Mouse (Mus musculus) ZHBTc4 (cell line): ENCODE data around the gene Gdpd4.
A peak's percentile ranks its signal among the peaks of the same experiment; 100 is the strongest.

Experiments used
- DNase-seq: peaks from one replicate; pipeline ENCODE4 v3.0.0-alpha.2; 2011; ENCODE audit warnings: low read depth, low spot score

The Gdpd4 gene

DNA sequence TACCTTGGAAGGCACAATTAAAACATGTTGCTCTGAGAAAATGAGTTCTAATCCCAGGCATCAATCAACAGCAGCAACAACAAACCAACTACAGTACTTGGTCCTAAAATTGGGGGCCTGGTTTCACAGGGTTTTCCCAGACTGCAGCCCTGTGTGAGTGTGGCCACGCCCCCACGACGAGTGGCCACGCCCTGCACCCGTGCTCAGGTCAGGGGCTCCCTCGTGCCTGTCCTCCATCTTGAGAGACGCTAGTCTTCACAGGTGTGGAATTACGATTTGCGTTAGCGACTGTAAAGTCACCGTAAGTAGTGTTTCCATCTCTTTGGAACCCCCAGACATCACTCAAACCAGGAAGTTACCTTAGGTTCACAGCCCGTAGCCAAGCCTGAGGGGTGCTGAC lies at the start of gene Gdpd4:
TSS of gene Gdpd4 (plus strand) at position 214 of the 400 bp plus-strand sequence.
- peak; percentile 49 for DNase-seq

DNA sequence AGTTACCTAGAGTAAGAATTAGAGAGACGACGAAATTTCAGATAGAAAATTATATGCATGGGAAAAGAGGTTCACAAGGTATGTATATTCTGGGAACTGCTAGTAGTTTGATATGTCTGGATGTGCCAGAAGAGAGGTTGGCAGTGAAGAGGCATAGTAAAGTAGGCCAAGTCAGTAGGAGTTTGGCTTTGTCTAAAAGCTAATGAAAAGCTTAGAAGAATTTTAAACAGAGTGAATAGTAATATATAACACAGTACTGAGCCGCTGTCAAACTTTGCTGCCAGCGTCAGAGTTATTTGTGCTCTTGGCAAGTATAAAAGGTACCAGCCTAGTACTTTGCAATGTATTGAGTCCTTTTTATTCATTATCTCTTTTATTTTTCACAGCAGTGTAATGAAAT lies 47.4 kb upstream of the Gdpd4 start:
- no peak for DNase-seq

DNA sequence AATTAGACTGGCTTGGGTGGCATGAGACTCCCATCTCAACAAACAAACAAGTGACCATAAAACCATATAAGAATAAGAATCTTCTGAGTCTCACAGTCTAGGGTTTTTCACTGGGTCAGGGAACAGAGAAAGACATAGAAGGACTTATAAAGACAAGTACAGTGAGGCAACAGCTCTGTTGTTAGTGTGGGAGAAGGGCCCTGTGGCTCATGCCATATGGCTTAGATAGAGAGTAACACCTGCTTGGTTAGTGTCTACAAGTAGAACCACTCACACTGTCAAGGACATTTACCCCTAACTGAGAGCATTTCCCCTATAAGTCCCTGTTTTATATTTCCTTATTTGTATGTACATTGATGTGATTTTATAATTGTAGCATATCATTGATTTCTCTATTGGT lies 46.4 kb upstream of the Gdpd4 start:
- no peak for DNase-seq

DNA sequence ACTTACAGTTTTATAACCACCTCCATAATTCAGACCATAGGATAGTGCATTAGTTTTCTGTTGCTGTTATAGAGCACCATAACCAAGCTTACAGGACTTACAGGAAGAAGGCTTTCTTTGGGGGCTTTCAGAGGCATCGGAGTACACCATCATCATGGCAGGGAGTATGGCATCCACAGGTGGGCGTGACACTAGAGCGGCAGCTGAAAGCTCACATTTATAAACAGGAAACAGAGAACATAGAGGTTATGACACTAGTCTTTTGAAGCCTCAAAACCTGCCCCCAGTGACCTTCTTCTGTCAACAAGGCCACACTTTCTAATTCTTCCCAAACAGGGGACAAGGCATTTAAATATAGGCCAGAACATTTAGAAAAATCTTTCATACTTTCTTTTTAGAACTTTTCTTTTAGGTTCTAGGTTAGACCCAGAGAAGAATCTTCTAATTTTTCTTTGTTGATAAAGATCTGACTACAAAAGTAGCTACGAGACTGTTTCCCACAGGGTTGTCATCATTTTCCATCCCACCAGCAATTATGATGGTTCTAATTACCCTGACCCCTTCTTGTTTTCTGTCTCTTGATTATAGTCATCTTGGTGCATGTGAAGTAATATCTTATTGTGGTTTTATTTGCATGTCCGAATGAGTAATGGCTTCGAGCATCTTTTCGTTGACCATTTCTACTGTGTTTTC lies 41.8 kb upstream of the Gdpd4 start:
- no peak for DNase-seq

DNA sequence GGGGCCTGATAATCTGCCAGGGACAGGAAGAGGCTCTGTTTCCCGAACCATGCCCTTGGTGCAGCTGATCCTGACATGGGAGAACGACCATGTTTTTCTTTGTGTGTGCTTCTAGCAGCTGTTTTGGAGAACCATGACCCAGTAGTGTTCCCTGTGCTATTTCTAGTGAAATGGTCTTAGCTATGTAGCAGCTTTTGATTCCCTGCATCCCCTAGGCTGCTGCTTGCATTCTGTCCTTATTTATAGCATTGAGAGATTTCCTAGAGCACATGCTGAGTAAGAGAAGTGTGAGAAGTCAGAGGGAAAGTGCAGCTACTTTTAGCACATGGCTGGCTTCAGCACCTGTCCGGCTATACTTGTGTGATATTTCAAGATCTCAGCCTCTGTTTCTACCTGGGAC lies 8.1 kb upstream of the Gdpd4 start:
- no peak for DNase-seq

DNA sequence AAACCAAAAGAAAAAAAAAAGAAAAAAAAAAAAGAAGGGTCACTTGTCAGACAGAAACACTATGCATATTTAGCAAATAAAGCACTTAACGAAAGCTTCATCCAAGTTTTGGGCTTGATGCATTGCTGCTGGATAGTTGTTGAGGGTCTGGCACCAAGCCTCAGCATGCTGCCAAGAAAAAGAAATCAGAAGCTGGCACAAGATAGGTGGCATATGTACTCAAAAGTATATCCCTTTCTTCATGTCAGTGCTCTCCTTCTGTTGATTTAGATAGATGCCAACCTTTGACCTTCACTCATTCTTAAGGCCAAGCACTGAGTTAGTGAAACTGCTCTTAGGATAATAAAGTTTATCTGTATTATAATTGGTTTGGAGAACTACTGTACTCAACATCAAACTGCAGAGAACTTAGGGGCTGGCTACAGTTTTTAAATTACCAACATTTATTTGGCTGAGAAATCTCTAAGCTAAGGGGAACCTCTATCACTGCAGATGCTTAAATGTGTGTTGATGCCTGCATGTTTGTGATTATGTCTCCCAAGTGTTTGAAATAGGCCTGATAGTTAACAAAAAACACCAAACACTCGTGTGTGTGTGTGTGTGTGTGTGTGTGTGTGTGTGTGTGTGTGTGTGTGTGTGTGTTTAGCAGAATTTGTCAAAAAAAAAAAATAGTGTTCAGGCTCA lies 4.8 kb upstream of the Gdpd4 start:
- no peak for DNase-seq

DNA sequence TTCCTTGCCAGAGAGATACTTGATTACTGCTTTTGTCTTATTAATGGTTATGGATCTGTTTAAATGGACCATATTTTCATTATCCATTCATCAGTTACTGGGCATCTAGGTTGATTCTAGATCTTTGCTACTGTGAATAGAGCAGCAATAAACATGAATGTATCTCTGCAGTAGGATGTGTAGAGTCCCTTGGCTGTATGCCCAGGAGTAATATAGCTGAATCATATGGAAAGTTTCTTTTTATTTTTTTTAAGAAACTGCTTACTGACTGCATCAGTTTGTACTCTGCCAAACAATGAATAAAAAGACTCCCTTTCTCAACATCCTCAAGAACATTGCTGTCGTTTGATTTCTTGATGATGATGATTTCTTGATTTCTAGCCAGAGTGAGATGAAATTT lies 6.1 kb downstream of the Gdpd4 start:
- DNase-seq = no peak

DNA sequence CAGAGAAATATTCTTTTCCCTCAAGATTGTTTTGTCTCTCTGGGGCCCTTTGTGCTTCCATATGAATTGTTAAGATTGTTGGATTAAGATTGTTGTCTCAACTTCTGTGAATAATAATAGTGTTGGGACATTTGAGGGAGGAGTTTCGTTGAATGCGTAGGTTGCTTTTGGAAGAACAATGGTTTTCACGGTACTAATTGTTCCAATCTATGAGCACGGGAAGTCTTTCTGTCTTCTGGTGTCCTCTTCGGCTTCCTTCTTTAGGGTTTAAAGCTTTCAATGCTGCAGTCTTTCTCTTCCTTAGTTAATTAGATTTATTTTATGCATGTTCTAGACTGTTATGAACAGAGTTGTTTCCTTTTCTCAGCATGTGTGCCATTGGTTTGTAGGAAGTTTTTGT lies 7.2 kb downstream of the Gdpd4 start:
- DNase-seq = no peak

DNA sequence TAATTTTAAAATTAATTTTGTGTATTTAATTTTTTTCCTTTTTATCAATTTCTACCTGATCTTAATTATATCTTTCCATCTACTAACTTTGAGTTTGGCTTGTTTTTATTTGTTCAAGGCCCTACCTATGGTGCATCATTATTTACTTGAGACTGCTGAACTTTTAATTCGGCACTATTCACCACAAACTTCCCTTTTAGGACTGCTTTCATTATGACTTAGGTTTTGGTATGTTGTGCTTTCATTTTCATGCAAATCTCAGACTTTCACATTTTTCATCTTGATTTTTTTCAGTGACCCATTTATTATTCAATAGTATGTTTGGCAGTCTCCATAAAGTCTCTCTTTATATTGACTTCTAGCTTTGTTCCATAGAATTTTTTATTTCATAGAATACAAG lies 24.7 kb downstream of the Gdpd4 start:
- no peak for DNase-seq

DNA sequence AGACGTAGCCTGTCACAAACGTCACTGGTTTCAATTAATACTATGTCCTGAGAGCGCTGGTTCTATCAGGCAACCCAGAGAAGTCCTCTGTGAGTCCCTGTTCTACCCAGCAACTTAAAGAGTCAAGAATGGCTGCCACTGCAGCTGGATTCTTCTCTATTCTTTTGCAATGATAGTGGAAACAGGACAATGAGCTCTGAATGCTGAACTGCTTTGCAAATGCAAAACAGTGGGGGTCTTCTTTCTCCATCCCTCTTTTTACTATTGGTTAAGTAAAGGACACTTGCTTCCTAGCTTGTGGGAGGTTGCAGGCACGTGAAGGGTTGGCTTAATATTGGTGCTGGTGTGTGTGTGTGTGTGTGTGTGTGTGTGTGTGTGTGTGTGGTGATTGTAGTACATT lies 52.7 kb downstream of the Gdpd4 start:
- DNase-seq = peak; percentile 69

DNA sequence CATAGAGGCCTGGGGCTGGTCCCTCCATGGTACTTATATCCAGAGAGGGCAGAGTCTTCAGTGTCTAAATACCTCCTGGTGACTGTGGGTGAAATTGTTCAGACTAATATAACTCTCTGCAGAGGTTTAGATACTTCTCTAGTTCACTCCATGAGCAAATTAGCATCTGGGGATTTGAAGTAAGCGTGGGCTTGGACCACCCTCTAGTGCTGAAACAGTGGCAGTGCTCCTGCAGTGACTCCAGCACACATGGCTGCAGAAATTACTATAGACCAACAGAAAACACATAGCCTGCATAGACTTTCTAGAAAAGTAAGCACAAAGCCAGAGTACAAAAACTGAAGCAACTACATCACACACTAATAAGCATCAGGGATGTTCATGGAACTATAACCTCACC lies 57.7 kb downstream of the Gdpd4 start:
- peak; percentile 66 for DNase-seq

DNA sequence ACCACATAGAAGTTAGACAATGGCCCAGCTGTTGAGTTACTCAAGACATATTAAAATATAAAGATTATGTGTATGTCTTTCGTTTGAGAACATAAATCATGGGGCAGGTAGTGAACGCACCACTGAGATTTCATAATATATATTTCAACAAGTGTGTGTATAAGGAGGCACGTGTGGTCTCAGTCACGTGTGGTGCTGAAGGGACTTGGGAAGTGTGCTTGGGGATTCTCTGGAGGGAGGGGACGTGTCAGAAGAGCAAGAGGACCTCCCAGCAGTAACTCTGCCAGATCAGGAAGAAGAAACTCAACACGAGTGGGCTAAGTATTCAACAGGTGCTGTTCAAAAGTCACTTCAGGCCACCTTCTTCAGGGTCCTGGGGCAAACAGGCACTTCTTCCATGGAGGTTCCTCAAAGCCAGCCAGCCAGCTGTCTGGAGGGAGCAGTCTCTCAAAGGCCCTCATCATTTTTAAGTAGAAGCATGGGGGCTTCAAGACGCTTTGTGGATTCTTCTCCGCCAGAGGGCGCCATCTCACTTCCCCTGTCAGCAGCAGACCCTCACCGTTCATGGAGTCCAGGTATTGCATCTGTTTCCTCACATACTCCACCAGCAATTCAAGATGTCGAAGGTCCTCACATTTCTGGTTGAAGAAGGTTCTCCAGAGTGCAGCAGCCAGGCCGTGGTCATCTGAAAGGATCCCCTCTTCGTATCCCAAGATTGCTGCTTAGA lies 64.5 kb downstream of the Gdpd4 start:
- peak; percentile 85 for DNase-seq

DNA sequence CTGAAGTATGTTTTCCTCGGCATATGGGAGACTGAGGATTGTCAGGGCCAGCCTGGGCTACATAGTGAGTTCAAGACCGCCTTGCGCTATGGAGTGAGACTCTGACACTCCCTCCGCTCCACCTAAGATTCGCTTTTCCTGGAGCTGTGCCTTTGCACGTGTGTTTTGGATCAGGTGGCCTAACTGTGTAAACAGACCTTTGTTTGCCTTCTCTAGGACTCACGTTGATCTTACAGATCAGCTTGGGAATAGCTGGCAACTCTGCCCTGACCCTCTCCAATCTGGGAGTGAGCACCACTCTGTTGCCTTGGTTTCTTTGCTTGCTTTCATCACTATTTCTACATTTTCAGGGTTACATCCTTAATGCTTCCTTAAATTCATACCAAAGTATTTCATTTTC lies 82.9 kb downstream of the Gdpd4 start:
- no peak for DNase-seq

DNA sequence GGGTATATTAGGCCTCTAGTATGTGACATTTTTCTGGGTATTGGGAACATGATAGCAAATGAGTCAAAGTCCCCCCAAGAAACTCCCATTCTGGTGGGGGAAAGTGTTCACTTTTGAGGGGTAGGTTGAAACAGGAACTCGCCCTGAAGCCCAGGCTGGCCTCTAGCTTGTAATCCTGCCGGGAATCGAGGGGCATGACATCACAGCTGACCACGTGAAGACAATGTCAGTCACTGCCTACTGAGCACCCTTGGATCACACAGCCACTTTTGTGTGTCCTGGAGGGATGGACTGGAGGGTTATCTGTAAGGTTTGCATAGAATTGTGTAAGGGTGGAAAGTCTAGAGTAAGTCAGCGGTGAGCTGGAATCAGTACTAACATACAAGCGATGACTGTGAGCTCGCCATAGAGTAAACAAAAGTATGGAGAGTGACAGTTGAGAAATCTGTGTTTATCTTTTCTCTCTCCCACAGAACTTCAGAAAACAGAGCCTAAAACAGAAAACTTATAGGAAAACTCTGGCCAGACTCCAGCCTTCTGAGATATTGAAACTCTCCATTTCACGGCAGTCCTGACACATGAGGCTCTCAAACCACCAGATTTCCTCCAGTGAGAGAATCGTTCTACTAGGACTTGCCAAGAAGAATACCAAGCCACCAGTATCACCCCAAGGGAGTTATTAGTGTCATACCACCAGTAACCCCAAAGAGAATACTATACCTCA lies 128.5 kb downstream of the Gdpd4 start:
- DNase-seq = no peak

DNA sequence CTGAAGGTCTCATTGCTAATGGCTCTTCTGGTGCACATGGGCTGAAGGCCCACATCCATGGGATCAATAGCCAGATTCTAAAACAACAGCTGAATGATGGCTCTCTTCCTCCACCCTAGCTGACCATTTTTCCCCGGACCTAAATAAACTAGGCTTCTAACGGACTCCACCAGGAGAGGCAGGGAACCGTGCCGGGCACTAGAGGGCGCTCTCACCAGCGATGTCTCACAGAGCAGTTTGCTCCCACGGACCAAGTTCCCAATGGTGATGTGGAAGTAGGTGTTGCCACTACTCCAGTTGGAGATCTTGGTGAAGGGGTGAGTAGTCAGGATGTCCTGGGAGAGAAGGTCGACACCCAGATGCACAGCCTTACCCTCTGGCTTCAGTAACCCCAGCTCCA lies 132.2 kb downstream of the Gdpd4 start:
- no peak for DNase-seq

DNA sequence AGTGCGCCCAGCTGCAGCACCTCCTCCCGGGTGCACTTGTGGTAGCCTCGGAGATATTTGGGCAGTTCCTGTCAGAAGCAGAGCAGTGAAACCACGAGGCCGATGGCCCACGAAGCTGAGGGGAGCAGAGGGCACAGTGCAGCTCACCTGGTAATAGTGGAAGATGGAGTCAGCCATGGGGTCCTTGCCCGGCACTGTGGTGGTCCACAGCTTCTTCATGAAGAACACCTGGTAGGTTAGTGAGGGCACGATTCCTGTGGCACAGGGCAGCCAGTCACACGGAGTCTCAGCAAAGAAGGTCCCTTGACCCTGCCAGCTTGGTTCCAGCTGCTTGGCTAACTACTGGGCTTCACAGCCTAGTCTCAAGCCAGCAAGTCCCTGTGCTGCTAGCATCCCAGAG lies 134.7 kb downstream of the Gdpd4 start:
- no peak for DNase-seq

DNA sequence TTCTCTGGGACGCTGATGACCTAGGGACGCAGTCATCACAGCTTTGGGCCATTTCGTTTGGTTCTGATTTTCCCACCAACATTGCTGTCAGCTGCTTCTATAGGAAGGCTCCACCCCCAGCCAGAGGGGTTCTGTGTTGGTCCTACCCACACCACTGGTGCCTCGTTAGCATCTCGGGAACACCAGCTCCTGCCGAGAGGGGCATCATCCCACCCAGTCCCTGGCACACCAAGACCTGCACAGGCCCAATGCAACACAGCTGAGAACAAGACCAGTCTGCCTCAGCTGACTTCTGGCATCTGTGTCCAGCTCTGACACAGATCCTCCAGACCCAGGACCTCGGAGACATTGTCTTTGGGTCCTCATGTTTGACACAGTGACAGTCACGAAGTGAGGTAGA lies 135.2 kb downstream of the Gdpd4 start:
- no peak for DNase-seq

DNA sequence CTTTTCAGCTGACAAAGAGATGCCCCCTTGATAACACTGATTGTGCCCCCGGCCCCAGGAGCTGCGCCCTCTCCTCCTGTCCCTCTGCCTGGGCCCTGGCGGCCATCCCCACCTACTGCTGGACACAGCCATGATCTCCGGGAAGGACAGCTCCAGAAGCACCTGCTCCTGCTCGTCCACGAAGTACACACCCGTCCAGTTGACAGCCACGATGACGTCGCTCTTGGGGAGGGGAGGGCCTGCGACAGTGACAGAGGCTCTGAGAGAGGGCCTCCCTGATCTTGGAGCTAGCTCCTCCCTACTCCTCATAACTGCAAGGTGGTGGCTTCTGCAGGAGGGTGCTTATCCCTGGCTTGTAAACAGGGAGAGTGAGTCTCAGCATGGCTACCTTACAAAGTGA lies 146.5 kb downstream of the Gdpd4 start:
- no peak for DNase-seq

DNA sequence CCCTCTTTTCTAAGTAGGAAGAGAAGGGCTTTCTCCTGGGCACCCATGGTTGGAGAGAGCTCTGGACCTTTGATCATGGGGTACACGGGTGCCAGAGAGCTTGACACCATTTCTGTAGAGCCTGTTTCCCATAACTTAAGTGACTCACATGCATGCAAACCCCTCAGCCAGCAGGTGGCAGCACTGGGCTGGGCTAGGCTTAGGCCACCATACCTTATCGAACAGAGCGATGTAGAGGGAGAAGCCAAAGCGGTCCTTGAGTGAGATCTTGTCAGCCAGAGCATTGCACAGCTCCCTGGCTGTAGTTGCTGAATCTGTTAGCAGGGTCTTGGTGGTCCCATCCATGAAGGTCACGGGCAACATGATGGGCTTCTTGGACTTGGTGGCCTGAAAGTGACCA lies 151.9 kb downstream of the Gdpd4 start:
- peak; percentile 86 for DNase-seq

DNA sequence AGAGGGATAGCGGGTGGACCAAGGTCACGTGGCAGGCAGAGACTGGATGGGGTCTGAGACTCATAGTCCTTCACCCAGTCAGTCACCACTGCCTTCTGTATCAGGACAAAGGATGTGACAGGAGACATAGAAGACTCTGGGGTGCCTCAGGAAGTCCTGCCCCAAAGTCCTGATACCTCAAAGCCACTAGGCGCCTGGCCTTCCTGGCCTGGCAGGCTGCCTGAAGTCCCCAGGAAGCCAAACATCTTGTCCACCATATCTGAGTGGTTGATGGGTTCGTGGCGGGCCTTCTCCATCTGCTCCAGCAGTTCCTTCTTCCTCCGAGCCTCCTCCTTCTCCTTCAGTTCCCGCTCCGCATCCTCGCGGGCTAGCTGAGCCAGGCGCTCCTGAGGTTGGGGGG lies 157.7 kb downstream of the Gdpd4 start:
- DNase-seq = no peak

DNA sequence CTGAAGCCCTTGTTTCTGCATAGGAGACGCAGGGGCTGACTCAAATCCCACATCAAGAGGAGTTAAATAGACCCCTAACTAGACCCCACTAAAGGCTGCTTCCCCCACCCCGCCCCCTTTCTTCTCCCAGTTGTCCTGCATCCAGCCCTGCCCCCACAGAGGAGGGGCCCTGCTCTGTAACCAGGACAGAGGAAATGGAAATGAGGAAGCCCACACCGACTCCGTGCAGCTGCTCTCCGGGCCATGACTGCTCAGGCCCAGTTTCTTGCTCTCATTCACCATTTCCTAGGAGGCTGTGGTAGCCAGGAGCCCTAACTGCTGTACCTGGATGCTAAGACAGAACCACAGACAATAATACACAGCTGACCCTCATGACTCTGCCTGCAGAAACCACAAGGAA lies 162.6 kb downstream of the Gdpd4 start:
- DNase-seq = no peak

DNA sequence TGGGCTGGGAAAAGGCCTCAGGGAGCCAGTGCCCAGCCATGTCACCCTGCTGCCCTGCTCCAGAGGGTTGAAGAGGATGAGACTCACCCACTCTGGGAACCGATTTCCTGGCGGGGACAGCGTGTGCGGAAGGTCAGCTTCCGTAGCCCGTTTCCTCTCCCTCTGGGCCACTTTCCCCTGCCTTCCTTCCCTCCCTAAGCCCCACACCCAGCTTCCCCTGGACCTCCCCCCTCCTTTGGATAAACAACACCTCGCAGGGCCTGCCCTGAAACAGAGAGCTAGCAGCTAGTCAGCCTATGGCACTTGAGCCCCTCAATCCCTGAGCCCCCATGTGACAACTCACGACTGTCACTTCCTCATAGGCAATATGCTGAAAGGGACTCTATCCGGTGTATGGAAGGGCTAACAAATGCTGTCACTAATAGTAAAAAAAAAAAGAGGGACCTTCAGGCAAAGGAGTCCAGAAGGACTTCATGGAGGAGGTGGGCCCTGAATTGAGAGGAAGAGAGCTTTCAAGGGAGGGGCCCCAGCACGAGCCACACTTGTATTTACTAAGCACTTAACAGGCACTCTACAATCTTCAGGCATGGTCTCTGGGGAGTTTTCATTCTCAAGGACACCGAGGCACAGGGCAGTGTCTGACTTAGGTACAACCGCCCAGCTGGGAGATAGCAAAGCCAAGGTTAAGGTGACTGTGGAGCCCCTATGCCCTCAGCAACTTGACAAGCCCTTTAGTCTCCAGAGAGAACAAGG lies 165.0 kb downstream of the Gdpd4 start:
- DNase-seq = no peak
